ENCODE assay signal across 13 mouse cellular contexts in the genomic region with DNA sequence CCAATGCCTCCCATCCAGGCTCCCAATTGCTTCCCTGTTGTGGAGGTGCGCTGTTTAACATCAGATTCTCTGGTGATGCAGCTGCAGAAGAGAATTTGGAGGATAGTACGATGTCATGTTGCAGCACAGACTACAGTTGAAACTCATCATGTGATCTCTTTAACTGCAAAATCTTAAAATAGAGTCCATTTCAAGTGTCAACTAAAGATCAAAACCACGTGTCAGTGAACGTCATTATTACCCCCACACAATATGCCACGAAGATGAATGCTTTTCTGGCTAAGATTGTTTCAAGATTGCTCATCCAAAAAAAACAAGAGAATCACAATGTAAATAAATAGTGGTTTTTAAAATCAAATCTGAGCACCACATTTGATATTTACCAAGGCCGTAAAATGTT.
DNase-seq lines count a peak whose midpoint lies in the region.
"Had no signal": no experiment of that assay in that cellular context is flagged by ENCODE, and none has a peak within 500 bp of the region (broad histone marks: within the 10 kb centered on the region; RNA-seq: fewer than 3 reads in every experiment).

No protein-coding gene starts in this region.

- peak; percentile 40 for DNase-seq in 3134 (ENCODE audit: extremely low read depth, insufficient read length, low spot score)
- DNase-seq in 3T3-L1 (ENCODE audit: low read depth, low spot score): peak; percentile 76
- peak; percentile 37 for DNase-seq in NIH3T3 (ENCODE audit: low read depth)
- no peak for DNase-seq in frontal cortex, postnatal 36 days (ENCODE audit: low spot score in 2 of 2)
- no peak for DNase-seq in heart, postnatal 36 days
- DNase-seq: adrenal gland, adult 2 months; adrenal gland, postnatal 14 days; adrenal gland, postnatal 36 days; cerebellum, adult 11-12 months; cerebellum, adult 2 months; cerebellum, adult 9-10 months; cerebellum, postnatal 36 days; embryo, embryonic 11 days had no signal

- intact Hi-C loops in heart, postnatal 36 days (cut with DNase I): no loop called here

Comparison
In these comparisons a context has a peak if more than half of its experiments do, and no peak if none do; other contexts are left out.
1. DNase-seq: peak in 3134 (single experiment), 3T3-L1 (single experiment) and NIH3T3 (single experiment); none in frontal cortex, postnatal 36 days (0 of 2) and heart, postnatal 36 days (0 of 2).